Mouse (Mus musculus): ENCODE results near the gene Baz2a. TPM values are rescaled to one million over a fixed set of nuclear protein-coding genes. Genes with fewer than 3 reads are reported as not detected.

Baz2a gene
- 23.9 and 26.2 TPM in 2 replicates for polyA plus RNA-seq (2014; fragmentation: Nextera tagmentation; extraction: Ambion mirVana)

DNA sequence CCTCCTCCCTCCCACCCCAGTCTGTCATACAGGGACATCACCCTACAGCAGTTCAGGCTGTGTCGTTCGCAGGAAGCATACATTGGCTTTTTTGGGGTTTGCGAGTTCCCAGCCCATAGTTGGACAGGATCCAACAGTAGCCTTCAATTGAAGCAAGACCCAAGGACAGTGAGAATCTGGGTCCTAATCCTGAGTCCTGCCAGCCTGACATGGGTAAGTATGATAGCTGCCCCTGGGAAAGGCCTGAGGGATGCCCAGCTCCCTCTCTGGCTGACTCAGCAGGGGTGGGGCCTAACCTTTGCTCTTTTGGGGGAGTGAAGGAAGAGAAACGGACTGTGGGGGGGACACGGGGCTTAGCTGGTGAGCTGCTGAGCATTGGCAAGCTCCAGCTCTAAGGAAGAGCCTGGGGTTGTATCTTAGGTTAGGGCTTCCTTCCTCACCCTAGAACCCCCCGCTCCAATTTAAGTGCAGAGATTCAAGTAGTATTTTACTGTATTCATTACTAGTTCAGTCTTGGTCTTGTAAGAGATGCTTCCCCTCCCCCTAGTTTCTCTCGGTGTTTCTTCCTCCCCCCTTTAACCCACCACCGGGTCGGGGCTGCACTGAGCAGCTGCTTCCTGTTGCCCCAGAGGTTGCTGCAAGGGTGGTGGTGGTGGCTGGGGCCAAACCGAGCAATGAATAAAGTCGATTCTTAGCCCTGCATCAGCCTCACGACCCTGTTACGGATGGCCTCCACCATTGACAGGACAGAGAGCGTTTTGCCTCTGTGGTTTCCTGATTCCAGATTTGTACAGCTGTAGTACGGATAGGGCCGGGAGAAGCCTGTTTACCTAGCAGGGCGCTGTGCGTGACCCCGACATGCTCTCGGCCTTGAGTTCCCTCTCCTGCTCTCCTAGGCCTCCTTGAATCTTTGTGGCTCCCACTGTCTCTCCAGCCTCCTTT is at the start of gene Baz2a:
Gene Baz2a, plus strand, starts transcription at position 14 of the 942 bp plus-strand sequence.
- peaks cover 24% of the 10 kb centered on the region for H3K4me1 ChIP-seq (ENCODE audit: insufficient read depth)
- peaks cover 41% of the 10 kb centered on the region for H3K36me3 ChIP-seq (ENCODE audit: insufficient read depth)
- peak within 1 kb of the TSS; percentile 64 for H3K9ac ChIP-seq
- H3K27ac ChIP-seq (ENCODE audit: low read depth), result peak within 1 kb of the TSS; percentile 91
- H3K27me3 ChIP-seq (ENCODE audit: insufficient read depth, low read length), result no peaks in the 10 kb centered on the region
- WGBS, result 1% methylated on average over 20 of the region's 20 CpGs
- peak; percentile 2; the same call in 1 of the 2 replicates for ATAC-seq (ENCODE audit: insufficient read depth)
- H3K4me3 ChIP-seq (ENCODE audit: low read depth, low read length), result peak within 1 kb of the TSS; percentile 87
- peak within 1 kb of the TSS; percentile 96 for H3K4me2 ChIP-seq
- DNase-seq, result peak; percentile 75
- no peaks in the 10 kb centered on the region for H3K9me3 ChIP-seq (ENCODE audit: low read depth, low read length)
- TF ChIP-seq CTCF (IDR thresholded peaks at IDR 0.05; ENCODE audit: low read depth), result no peak

DNA sequence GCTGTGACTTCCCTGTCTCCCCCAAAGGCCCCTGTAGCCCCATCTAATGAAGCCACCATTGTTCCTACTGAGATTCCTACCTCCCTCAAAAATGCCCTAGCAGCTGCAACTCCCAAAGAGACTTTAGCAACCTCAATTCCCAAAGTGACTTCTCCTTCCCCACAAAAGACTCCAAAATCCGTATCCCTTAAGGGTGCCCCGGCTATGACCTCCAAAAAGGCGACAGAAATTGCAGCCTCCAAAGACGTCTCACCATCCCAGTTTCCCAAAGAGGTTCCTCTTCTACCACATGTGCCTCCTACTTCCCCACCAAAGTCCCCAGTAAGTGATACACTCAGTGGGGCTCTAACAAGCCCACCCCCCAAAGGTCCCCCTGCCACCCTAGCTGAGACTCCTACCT is 49.7 kb upstream of the Baz2a start:
- WGBS, result 73% methylated on average over 4 of the region's 4 CpGs
- no peak for ATAC-seq (ENCODE audit: insufficient read depth)
- Histone ChIP-seq H3K27me3 (ENCODE audit: insufficient read depth, low read length) (no peaks in the 10 kb centered on the region), H3K4me2 (no peak overlapping the region), H3K4me1 (ENCODE audit: insufficient read depth) (peaks cover 13% of the 10 kb centered on the region), H3K36me3 (ENCODE audit: insufficient read depth) (peaks cover 89% of the 10 kb centered on the region), H3K27ac (ENCODE audit: low read depth) (no peak overlapping the region), H3K9me3 (ENCODE audit: low read depth, low read length) (no peaks in the 10 kb centered on the region), H3K9ac (no peak overlapping the region), H3K4me3 (ENCODE audit: low read depth, low read length) (no peak overlapping the region)
- DNase-seq, result no peak
- no peak for TF ChIP-seq CTCF (IDR thresholded peaks at IDR 0.05; ENCODE audit: low read depth)

DNA sequence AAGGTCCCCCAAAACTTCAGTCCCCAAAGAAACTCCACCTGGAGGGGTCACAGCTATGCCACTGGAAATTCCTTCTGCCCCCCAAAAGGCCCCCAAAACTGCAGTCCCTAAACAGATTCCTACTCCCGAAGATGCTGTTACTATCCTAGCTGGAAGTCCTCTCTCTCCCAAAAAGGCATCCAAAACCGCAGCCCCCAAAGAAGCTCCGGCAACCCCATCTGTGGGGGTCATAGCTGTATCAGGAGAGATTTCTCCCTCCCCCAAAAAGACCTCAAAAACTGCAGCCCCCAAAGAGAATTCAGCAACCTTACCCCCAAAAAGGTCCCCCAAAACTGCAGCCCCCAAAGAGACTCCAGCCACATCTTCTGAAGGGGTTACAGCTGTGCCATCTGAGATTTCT is 48.9 kb upstream of the Baz2a start:
- no peak for ATAC-seq (ENCODE audit: insufficient read depth)
- Histone ChIP-seq H3K9me3 (ENCODE audit: low read depth, low read length) (no peaks in the 10 kb centered on the region), H3K36me3 (ENCODE audit: insufficient read depth) (peaks cover 96% of the 10 kb centered on the region), H3K9ac (no peak overlapping the region; the same call in 1 of the 2 replicates), H3K27me3 (ENCODE audit: insufficient read depth, low read length) (no peaks in the 10 kb centered on the region), H3K4me2 (no peak overlapping the region), H3K4me1 (ENCODE audit: insufficient read depth) (peaks cover 8% of the 10 kb centered on the region), H3K27ac (ENCODE audit: low read depth) (no peak overlapping the region), H3K4me3 (ENCODE audit: low read depth, low read length) (no peak overlapping the region)
- TF ChIP-seq CTCF (IDR thresholded peaks at IDR 0.05; ENCODE audit: low read depth), result no peak
- 76% methylated on average over 3 of the region's 3 CpGs for WGBS
- no peak for DNase-seq

DNA sequence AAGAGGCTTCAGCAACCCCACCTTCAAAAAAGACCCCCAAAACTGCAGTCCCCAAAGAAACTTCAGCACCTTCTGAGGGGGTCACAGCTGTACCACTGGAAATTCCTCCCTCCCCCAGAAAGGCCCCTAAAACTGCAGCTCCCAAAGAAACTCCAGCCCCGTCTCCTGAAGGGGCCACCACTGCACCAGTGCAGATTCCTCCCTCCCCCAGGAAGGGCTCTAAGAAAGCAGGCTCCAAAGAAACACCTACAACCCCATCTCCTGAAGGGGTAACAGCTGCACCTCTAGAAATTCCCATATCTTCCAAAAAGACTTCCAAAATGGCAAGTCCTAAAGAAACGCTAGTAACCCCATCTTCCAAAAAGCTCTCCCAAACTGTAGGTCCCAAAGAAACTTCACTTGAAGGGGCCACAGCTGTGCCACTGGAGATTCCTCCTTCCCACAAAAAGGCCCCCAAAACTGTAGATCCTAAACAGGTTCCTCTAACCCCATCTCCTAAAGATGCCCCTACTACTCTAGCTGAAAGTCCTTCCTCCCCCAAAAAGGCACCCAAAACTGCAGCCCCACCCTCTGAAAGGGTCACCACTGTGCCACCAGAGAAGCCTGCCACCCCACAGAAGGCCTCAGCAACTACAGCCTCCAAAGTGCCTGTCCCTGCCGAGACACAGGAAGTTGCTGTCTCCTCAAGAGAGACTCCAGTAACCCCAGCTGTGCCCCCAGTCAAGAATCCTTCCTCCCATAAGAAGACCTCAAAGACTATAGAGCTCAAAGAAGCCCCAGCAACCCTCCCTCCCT is 48.1 kb upstream of the Baz2a start:
- no peak for ATAC-seq (ENCODE audit: insufficient read depth)
- DNase-seq, result no peak
- H3K27ac ChIP-seq (ENCODE audit: low read depth), result peak overlapping the region; percentile 12; the same call in 1 of the 2 replicates
- TF ChIP-seq CTCF (IDR thresholded peaks at IDR 0.05; ENCODE audit: low read depth), result no peak
- no peaks in the 10 kb centered on the region for H3K27me3 ChIP-seq (ENCODE audit: insufficient read depth, low read length)
- no peak overlapping the region for H3K4me2 ChIP-seq
- H3K36me3 ChIP-seq (ENCODE audit: insufficient read depth), result peaks cover 99% of the 10 kb centered on the region
- no peak overlapping the region for H3K4me3 ChIP-seq (ENCODE audit: low read depth, low read length)
- no peaks in the 10 kb centered on the region for H3K9me3 ChIP-seq (ENCODE audit: low read depth, low read length)
- H3K4me1 ChIP-seq (ENCODE audit: insufficient read depth), result peaks cover 2% of the 10 kb centered on the region
- WGBS, result 64% methylated on average over 3 of the region's 3 CpGs
- peak overlapping the region; percentile 13; the same call in 1 of the 2 replicates for H3K9ac ChIP-seq

DNA sequence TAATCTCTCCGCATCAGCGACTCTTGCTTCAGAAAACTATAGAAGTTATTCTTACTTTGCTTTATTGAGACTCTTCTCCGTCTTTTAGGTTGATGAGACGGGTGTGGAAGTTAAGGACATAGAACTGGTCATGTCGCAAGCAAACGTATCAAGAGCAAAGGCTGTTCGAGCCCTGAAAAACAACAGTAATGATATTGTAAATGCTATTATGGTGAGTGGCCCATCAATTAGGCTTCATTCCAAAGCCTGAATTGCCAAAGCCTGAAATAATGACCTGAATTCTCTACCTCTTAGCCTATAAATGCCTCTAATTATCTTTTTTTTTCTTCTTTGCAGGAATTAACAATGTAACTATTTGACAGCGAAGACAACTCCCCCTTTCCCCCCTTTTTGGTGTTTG is 43.2 kb upstream of the Baz2a start:
- no peaks in the 10 kb centered on the region for H3K9me3 ChIP-seq (ENCODE audit: low read depth, low read length)
- ATAC-seq (ENCODE audit: insufficient read depth), result no peak
- peaks cover 82% of the 10 kb centered on the region for H3K36me3 ChIP-seq (ENCODE audit: insufficient read depth)
- no peak for DNase-seq
- no peaks in the 10 kb centered on the region for H3K4me1 ChIP-seq (ENCODE audit: insufficient read depth)
- no peak overlapping the region for H3K4me3 ChIP-seq (ENCODE audit: low read depth, low read length)
- no peak for TF ChIP-seq CTCF (IDR thresholded peaks at IDR 0.05; ENCODE audit: low read depth)
- H3K4me2 ChIP-seq, result no peak overlapping the region
- no peaks in the 10 kb centered on the region for H3K27me3 ChIP-seq (ENCODE audit: insufficient read depth, low read length)
- WGBS, result 94% methylated on average over 8 of the region's 8 CpGs
- H3K27ac ChIP-seq (ENCODE audit: low read depth), result no peak overlapping the region
- no peak overlapping the region for H3K9ac ChIP-seq

DNA sequence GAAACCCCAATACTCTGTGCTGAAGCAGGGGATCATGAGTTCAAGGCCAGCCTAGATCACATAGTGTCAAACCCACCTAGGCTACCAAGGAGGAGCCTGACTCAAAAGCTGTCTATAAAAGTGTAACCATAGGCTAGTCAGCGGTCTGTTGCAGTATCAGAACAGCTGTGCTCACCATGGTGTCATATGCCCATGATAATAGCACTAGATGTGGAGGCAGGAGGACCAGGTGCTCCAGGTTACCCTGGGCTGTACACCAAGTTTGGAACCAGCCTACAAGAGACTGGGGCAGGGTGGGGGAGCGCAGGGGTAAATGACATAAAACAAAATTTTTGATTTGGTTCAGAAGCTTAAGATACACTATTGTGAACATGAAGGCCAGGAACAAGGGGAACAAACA is 41.6 kb upstream of the Baz2a start:
- Histone ChIP-seq H3K9ac (no peak overlapping the region), H3K27ac (ENCODE audit: low read depth) (no peak overlapping the region), H3K9me3 (ENCODE audit: low read depth, low read length) (no peaks in the 10 kb centered on the region), H3K36me3 (ENCODE audit: insufficient read depth) (peaks cover 66% of the 10 kb centered on the region), H3K4me2 (no peak overlapping the region), H3K27me3 (ENCODE audit: insufficient read depth, low read length) (no peaks in the 10 kb centered on the region), H3K4me1 (ENCODE audit: insufficient read depth) (no peaks in the 10 kb centered on the region), H3K4me3 (ENCODE audit: low read depth, low read length) (no peak overlapping the region)
- no peak for DNase-seq
- WGBS, result 100% methylated on average over 2 of the region's 2 CpGs
- ATAC-seq (ENCODE audit: insufficient read depth), result no peak
- no peak for TF ChIP-seq CTCF (IDR thresholded peaks at IDR 0.05; ENCODE audit: low read depth)

DNA sequence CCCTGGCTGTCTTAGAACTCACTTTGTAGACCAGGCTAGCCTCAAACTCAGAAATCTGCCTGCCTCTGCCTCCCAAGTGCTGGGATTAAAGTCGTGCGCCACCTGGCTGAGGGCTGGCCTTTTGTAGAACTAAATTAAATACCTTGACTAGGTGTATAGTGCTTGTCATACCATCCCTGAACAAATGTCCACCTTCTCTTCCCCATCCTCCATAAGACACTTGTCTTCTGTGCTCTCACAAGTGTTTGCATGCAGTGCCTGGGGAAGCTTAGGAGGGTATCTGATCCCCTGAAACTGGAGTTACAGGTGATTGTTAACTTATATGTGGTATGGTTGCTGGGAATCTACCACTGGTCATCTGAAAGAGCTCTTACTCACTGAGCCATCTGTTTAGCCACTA is 41.0 kb upstream of the Baz2a start:
- DNase-seq (no peak), ATAC-seq (ENCODE audit: insufficient read depth) (0 out of 2 replicates have a peak, but pooled peaks have one; percentile 6)
- WGBS, result 88% methylated on average over 2 of the region's 2 CpGs
- Histone ChIP-seq H3K27ac (ENCODE audit: low read depth) (no peak overlapping the region), H3K4me3 (ENCODE audit: low read depth, low read length) (no peak overlapping the region), H3K9ac (no peak overlapping the region), H3K4me1 (ENCODE audit: insufficient read depth) (no peaks in the 10 kb centered on the region), H3K36me3 (ENCODE audit: insufficient read depth) (peaks cover 60% of the 10 kb centered on the region), H3K9me3 (ENCODE audit: low read depth, low read length) (no peaks in the 10 kb centered on the region), H3K27me3 (ENCODE audit: insufficient read depth, low read length) (no peaks in the 10 kb centered on the region), H3K4me2 (no peak overlapping the region)
- no peak for TF ChIP-seq CTCF (IDR thresholded peaks at IDR 0.05; ENCODE audit: low read depth)

All from lung, embryonic 14.5 days (tissue).